Mouse (Mus musculus) stomach, postnatal 0 days (tissue): ENCODE results near the gene Wnt7b. TPM values are rescaled to one million over a fixed set of nuclear protein-coding genes. Genes with fewer than 3 reads are reported as not detected.
A peak's percentile ranks its signal among the peaks of the same experiment; 100 is the strongest.

Source experiments
- ATAC-seq: fragments of 200-750 bp; cut with Nextera tagmentation; 2 replicates; pipeline ENCODE4 v1.8.0; 2017; ENCODE audit not compliant: low FRiP score, low TSS enrichment
- DNase-seq: peaks from one replicate; pipeline ENCODE4 v3.0.0-alpha.2; 2016; ENCODE audit warnings: low spot score
- H3K27ac ChIP-seq: fragments of 300-500 bp; sonication (generic); replicated peaks from 2 replicates; pipeline ENCODE4 v1.5.1; 2014; ENCODE audit warnings: mild to moderate bottlenecking, control low read depth
- H3K27me3 ChIP-seq: fragments of 300-500 bp; sonication (generic); 2 replicates; pipeline ENCODE4 v1.6.1; 2014; ENCODE audit warnings: low read length; ENCODE audit not compliant: control insufficient read depth, insufficient read depth
- H3K36me3 ChIP-seq: fragments of 300-500 bp; sonication (generic); 2 replicates; pipeline ENCODE4 v1.6.1; 2014; ENCODE audit warnings: low read length, mixed read lengths; ENCODE audit not compliant: control insufficient read depth, insufficient read depth
- H3K4me1 ChIP-seq: fragments of 300-500 bp; sonication (generic); replicated peaks from 2 replicates; pipeline ENCODE4 v1.6.1; 2014; ENCODE audit warnings: antibody characterized with exemption; ENCODE audit not compliant: control insufficient read depth, insufficient read depth
- H3K4me2 ChIP-seq: fragments of 300-500 bp; sonication (generic); replicated peaks from 2 replicates; pipeline ENCODE4 v1.6.1; 2014; ENCODE audit warnings: low read depth, mild to moderate bottlenecking, control low read depth, moderate library complexity
- H3K4me3 ChIP-seq: fragments of 300-500 bp; sonication (generic); 2 replicates; pipeline ENCODE4 v1.5.1; 2014; ENCODE audit warnings: low read depth, low read length, control low read depth
- H3K9ac ChIP-seq: fragments of 300-500 bp; sonication (generic); 2 replicates; pipeline ENCODE4 v1.6.1; 2014; ENCODE audit warnings: mild to moderate bottlenecking, low read length, control low read depth, mixed read lengths
- H3K9me3 ChIP-seq: fragments of 300-500 bp; sonication (generic); 2 replicates; pipeline ENCODE4 v1.6.1; 2016; ENCODE audit warnings: low read length; ENCODE audit not compliant: control insufficient read depth
- CTCF ChIP-seq: IDR thresholded peaks from 2 replicates; pipeline ENCODE4 v1.5.1; 2016; ENCODE audit warnings: antibody characterized with exemption, low read depth, mild to moderate bottlenecking, moderate library complexity
- EP300 ChIP-seq: optimal IDR thresholded peaks from 2 replicates; pipeline ENCODE3; 2016; ENCODE audit warnings: antibody characterized with exemption
- WGBS: fragments of 180-500 bp; shearing (Covaris S2); extraction: QIAGEN DNeasy Blood & Tissue Kit; methylation state at CpG from one replicate; pipeline ENCODE4 v1.1.7; 2014; 5-methylcytosine and 5-hydroxymethylcytosine counted together
- polyA plus RNA-seq: library from polyadenylated mRNA; unstranded; fragments of >200 nt; fragmentation: Nextera tagmentation; extraction: Ambion mirVana; gene quantifications from 2 replicates; pipeline ENCODE4 v1.2.1, GENCODE M21; 2015

Gene Wnt7b
- polyA plus RNA-seq, 1 experiment from 2014 or later: 20.6 TPM

DNA sequence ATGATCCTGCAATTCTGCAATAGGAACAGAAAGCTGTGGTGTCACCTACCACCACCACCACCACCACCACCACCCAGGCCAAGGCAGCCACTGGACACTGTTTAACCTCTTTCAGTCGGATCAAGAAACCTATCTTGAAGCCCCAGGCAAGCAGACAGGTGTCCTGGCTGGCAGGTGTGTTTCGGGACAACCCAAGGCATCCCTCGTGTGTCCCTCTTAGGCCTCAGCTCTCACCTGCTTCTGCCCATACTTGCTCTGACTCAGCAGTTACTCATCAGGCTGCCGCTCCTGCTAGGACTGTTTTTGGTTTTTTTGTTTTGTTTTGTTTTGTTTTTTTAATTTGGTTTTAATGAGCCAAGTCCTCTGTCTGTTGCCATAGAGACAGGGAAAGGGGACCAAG, 35.8 kb downstream of the Wnt7b start:
- no peak overlapping the region for H3K4me3 ChIP-seq
- ATAC-seq: no peak
- no peaks in the 10 kb centered on the region for H3K4me1 ChIP-seq
- H3K27ac ChIP-seq: no peak overlapping the region
- no peak overlapping the region for H3K9ac ChIP-seq
- no peaks in the 10 kb centered on the region for H3K27me3 ChIP-seq
- H3K9me3 ChIP-seq: no peaks in the 10 kb centered on the region
- H3K36me3 ChIP-seq: no peaks in the 10 kb centered on the region
- WGBS: 64% methylated on average over 4 of the region's 4 CpGs
- no peak for TF ChIP-seq CTCF
- no peak for DNase-seq
- H3K4me2 ChIP-seq: no peak overlapping the region

DNA sequence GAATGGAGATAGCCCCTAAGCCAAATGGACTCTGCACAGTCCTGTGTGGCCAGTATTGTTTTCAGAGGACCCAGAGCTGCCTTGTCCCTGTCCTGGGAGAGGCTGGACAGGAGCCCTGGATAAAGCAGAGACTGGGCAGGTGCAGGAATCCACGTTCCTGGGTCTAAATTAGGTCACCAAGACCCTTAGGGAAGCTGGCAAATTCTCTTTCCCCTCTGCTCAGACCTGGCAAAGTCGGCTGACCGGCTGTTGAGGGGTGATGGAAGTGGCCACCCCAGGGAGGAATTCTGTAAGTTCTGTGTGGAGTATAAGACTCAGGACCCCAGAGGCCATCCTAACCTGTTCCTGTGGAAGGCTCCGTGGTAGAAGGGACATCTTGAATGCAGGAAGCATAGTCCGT, 36.9 kb downstream of the Wnt7b start:
- H3K27ac ChIP-seq: no peak overlapping the region
- ATAC-seq (no peak), DNase-seq (no peak)
- no peak overlapping the region for H3K9ac ChIP-seq
- H3K4me1 ChIP-seq: no peaks in the 10 kb centered on the region
- 80% methylated on average over 5 of the region's 5 CpGs for WGBS
- no peak overlapping the region for H3K4me2 ChIP-seq
- no peak overlapping the region for H3K4me3 ChIP-seq
- H3K27me3 ChIP-seq: no peaks in the 10 kb centered on the region
- TF ChIP-seq CTCF (no peak), EP300 (no peak)
- H3K9me3 ChIP-seq: no peaks in the 10 kb centered on the region
- no peaks in the 10 kb centered on the region for H3K36me3 ChIP-seq

DNA sequence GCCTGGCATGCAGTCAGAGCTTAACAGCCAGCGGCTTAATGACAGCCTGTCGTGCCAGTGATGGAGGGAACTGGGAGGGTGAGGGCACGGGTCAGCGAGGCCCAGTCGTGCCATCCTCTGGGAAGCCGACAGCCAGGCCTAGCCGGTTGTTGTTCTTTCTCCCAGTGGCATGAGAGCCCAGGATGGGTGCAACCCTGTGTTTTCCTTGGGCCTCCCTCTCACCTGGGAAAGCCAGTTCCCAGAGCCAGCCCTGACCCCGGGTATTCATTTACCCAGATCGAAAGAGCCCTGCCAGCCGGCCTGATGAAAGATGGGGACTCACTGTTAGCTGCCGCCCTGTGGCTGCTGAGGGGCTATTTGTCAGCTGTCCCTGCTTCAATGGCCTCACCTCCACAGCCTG, 44.1 kb downstream of the Wnt7b start:
- Histone ChIP-seq H3K4me2 (no peak overlapping the region), H3K27ac (no peak overlapping the region), H3K27me3 (no peaks in the 10 kb centered on the region), H3K36me3 (no peaks in the 10 kb centered on the region), H3K4me3 (no peak overlapping the region), H3K9me3 (no peaks in the 10 kb centered on the region), H3K9ac (no peak overlapping the region), H3K4me1 (no peaks in the 10 kb centered on the region)
- ATAC-seq (0 out of 2 replicates have a peak, but pooled peaks have one; percentile 3), DNase-seq (no peak)
- 43% methylated on average over 11 of the region's 11 CpGs for WGBS
- TF ChIP-seq EP300 (no peak), CTCF (no peak)

DNA sequence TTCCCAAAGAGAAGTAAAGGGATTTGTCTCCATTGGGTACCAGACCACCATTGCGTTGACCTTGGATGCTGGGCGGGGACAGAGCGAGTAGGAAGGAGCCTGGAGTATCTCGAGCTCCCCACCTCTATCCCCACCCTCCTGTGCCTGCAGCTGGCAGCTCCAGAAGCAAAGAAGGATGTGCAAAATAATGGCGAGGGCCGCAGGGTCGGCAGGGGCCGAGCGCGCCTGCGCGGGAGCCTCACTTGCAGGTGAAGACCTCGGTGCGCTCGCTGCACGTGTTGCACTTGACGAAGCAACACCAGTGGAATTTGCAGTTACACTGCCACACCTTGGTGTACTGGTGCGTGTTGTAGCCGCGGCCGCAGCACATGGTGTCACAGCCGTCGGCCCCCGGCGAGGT, 45.1 kb downstream of the Wnt7b start:
- Histone ChIP-seq H3K9ac (no peak overlapping the region), H3K27me3 (no peaks in the 10 kb centered on the region), H3K36me3 (no peaks in the 10 kb centered on the region), H3K9me3 (no peaks in the 10 kb centered on the region), H3K4me1 (no peaks in the 10 kb centered on the region), H3K4me2 (no peak overlapping the region), H3K27ac (no peak overlapping the region), H3K4me3 (no peak overlapping the region)
- WGBS: 78% methylated on average over 25 of the region's 25 CpGs
- ATAC-seq (no peak), DNase-seq (no peak)
- TF ChIP-seq CTCF (no peak), EP300 (no peak)

DNA sequence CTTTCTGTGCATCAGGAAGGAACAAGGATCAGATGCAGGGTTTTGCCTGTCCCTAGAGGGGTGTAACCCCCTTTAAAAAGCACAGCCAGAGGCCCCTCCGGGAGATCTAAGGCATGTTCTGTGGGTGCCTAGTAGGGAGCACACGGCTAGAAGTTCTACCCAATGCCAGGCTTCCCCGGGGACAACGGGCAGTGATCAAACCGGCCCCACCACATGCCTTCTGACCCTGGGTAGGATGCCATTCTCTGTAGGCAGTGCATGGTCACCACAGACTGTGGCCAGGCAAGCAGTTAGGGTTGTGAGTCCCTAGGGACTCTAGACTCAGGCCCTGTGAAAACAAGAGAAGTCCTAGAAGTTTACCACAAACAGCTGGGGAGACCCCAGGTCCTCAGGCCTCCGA, 47.6 kb downstream of the Wnt7b start:
- Histone ChIP-seq H3K4me3 (no peak overlapping the region), H3K4me1 (no peaks in the 10 kb centered on the region), H3K9me3 (no peaks in the 10 kb centered on the region), H3K27me3 (no peaks in the 10 kb centered on the region), H3K27ac (no peak overlapping the region), H3K4me2 (no peak overlapping the region), H3K9ac (no peak overlapping the region), H3K36me3 (no peaks in the 10 kb centered on the region)
- no peak for TF ChIP-seq EP300
- no peak for TF ChIP-seq CTCF
- 86% methylated on average over 6 of the region's 6 CpGs for WGBS
- DNase-seq: no peak
- no peak for ATAC-seq

DNA sequence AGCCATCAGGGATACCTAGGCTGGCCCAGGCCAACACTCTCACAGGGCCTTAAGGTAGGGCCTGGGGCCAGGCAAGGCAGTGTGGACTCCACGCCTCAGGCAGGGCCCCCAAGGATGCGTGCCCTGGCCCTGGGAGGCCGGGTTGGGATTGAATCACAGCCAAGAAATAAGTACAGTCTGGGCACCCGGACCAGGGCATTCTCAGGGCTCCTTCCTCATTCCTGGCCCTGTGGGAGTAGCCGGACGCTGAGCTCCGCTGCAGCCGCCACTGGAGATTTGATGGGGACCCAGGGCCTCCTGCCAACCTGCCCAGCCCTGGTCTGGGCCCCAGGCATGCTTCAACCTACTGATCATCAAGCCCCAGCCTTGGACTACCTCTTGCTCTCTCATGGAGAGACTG, 48.1 kb downstream of the Wnt7b start:
- Histone ChIP-seq H3K4me1 (no peaks in the 10 kb centered on the region), H3K4me2 (no peak overlapping the region), H3K4me3 (no peak overlapping the region), H3K9ac (no peak overlapping the region), H3K9me3 (no peaks in the 10 kb centered on the region), H3K27ac (no peak overlapping the region), H3K27me3 (no peaks in the 10 kb centered on the region), H3K36me3 (no peaks in the 10 kb centered on the region)
- ATAC-seq (peak; percentile 51), DNase-seq (peak; percentile 60)
- 46% methylated on average over 8 of the region's 8 CpGs for WGBS
- TF ChIP-seq EP300: no peak
- no peak for TF ChIP-seq CTCF
